Mouse (Mus musculus): Measurements from ENCODE around the gene Tmem106b. TPM values are rescaled to one million over a fixed set of nuclear protein-coding genes. Genes with fewer than 3 reads are reported as not detected.

Tmem106b gene
- polyA plus RNA-seq, 1 experiment from 2014 or later = 35.0 TPM

DNA sequence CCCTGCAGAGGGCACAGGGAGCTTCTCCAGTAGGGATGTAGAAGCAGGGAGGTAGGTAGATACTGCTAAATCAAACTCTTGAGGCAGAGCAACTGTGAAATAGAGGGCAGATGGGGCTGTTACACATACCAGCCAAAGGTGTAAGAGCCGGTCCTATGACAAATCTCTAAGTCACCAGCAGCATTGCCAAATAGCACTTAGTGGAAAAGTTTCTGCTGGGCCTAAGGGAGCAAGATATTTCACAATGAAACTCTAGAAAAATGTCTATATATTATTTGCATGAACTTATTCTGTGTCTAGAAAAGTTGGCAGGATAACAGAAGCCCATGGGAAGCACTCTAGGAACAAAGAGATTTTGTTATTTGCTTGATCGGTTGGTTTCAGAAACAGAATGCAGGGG lies 4.3 kb downstream of the Tmem106b start:
- H3K9me3 ChIP-seq = no peaks in the 10 kb centered on the region
- no peak for ATAC-seq (ENCODE audit: low FRiP score)
- H3K27me3 ChIP-seq = no peaks in the 10 kb centered on the region
- peaks cover 62% of the 10 kb centered on the region for H3K36me3 ChIP-seq
- H3K9ac ChIP-seq = no peak overlapping the region
- H3K4me1 ChIP-seq (replicated peaks) = peaks cover 9% of the 10 kb centered on the region
- H3K4me2 ChIP-seq = no peak overlapping the region
- H3K27ac ChIP-seq = no peak overlapping the region
- H3K4me3 ChIP-seq = no peak overlapping the region
- WGBS = 77% methylated on average over 2 of the region's 2 CpGs

- H3K9ac ChIP-seq = no peak overlapping the region
- 92% methylated on average over 9 of the region's 9 CpGs for WGBS
- no peaks in the 10 kb centered on the region for H3K4me1 ChIP-seq (replicated peaks)
- H3K4me3 ChIP-seq = no peak overlapping the region
- no peak overlapping the region for H3K4me2 ChIP-seq
- no peaks in the 10 kb centered on the region for H3K27me3 ChIP-seq
- no peaks in the 10 kb centered on the region for H3K9me3 ChIP-seq
- ATAC-seq (ENCODE audit: low FRiP score) = no peak
- H3K36me3 ChIP-seq = peaks cover 69% of the 10 kb centered on the region
- no peak overlapping the region for H3K27ac ChIP-seq
Observed at GRCm38 (mm10) chr6:13082881-13083280, 13.3 kb downstream of the Tmem106b start.

DNA sequence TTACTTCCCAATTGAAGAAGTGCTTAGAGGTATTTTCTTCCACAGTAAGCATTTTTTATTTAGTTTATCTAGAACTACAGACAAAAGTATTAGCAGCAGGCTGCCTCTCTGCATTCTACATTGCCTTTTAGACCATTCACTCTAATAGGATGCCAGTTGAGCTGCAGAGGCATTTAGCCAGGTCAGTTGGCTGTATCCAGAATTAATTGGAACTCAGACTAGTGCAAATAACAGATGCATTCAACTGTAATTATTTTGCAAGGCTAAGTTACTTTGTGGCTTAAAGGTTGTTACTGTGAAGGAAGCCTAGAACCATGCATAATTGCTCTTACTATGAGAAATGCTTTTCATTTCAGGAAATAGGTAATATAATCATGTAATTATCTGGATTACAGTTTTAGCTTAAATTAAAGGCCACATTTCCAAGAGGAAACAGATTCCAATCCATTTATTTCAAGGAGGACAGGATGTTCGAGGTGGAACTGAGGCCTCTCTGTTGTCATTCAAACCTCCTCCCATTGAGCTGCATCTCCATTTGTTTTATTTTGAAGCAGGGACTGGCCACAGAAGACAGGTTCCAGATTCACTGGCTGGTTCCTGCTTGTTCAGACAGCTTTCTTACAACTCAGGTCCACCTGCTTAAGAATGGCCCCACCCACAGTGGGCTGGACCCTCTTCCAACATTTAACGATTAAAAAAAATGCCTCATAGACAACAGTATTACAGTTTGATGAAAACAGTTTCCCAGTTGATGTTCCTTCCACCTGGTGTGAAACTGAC lies 27.3 kb downstream of the Tmem106b start:
- Histone ChIP-seq H3K4me3 (no peak overlapping the region), H3K9me3 (no peaks in the 10 kb centered on the region), H3K27me3 (no peaks in the 10 kb centered on the region), H3K36me3 (no peaks in the 10 kb centered on the region), H3K9ac (no peak overlapping the region), H3K4me1 (replicated peaks) (no peaks in the 10 kb centered on the region), H3K4me2 (no peak overlapping the region), H3K27ac (no peak overlapping the region)
- 79% methylated on average over 2 of the region's 2 CpGs for WGBS
- no peak for ATAC-seq (ENCODE audit: low FRiP score)

GRCm38 (mm10) chr6:13100137-13100536 lies 30.6 kb downstream of the Tmem106b start:
- Histone ChIP-seq H3K9ac (no peak overlapping the region), H3K36me3 (no peaks in the 10 kb centered on the region), H3K4me2 (no peak overlapping the region), H3K9me3 (no peaks in the 10 kb centered on the region), H3K4me3 (no peak overlapping the region), H3K27ac (no peak overlapping the region), H3K4me1 (replicated peaks) (no peaks in the 10 kb centered on the region), H3K27me3 (no peaks in the 10 kb centered on the region)
- ATAC-seq (ENCODE audit: low FRiP score) = no peak
- WGBS = 96% methylated on average over 2 of the region's 2 CpGs

DNA sequence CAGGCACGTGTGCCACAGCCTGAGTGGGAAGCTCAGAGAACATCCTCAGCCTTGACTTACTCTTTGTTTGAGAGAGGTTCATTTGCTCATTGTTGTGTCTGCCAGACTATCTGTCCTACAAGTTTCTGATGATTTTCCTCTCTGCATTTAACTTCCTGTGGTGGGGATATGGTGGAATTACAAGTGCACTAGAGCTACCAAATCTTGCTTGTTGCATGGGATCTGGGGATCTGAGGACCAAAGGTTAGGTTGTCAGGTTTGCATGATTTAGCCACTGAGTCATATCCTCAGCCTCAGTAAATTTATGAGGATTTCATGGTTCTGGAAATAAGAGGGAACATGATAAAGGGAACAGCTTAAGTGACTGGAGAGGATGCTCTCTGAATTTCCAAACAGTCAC lies 39.1 kb downstream of the Tmem106b start:
- no peak overlapping the region for H3K4me2 ChIP-seq
- no peak overlapping the region for H3K9ac ChIP-seq
- H3K4me3 ChIP-seq = no peak overlapping the region
- H3K36me3 ChIP-seq = no peaks in the 10 kb centered on the region
- H3K9me3 ChIP-seq = no peaks in the 10 kb centered on the region
- H3K4me1 ChIP-seq (replicated peaks) = no peaks in the 10 kb centered on the region
- 83% methylated on average over 1 of the region's 1 CpGs for WGBS
- H3K27me3 ChIP-seq = no peaks in the 10 kb centered on the region
- no peak overlapping the region for H3K27ac ChIP-seq
- no peak for ATAC-seq (ENCODE audit: low FRiP score)

DNA sequence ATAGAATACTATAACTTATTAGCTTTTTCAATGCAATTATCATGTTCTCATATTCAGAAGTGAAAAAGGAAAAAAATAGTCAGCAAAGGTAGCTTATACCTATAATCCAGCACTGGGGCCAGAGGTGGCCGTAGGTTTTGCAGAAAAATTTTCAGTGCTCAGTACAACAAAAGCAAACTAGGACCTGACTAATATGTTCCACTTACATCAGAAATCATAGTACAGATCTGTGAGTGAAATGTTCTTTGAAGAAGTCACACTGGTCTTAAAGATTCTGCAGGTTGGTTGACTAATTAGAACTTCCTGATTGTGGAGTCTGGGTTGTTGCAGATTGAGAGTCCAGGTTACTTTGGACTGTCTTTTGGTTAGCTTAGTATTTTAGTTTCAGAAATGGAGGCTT lies 67.7 kb downstream of the Tmem106b start:
- Histone ChIP-seq H3K4me1 (replicated peaks) (no peaks in the 10 kb centered on the region), H3K4me3 (no peak overlapping the region), H3K36me3 (no peaks in the 10 kb centered on the region), H3K9ac (no peak overlapping the region), H3K27me3 (no peaks in the 10 kb centered on the region), H3K27ac (no peak overlapping the region), H3K9me3 (no peaks in the 10 kb centered on the region), H3K4me2 (no peak overlapping the region)
- no peak for ATAC-seq (ENCODE audit: low FRiP score)
- 86% methylated on average over 1 of the region's 1 CpGs for WGBS

Other genes starting within 250 kb of the Tmem106b start
- 0.13 TPM in 1 of 2 replicates, not detected in the other for gene Vwde, start 155.2 kb downstream of the Tmem106b start, polyA plus RNA-seq (2015; fragmentation: Nextera tagmentation; extraction: Ambion mirVana)